Mouse (Mus musculus) c-Kit-positive CD71-positive TER-119-negative erythroid progenitor cells, embryonic 14.5 days (primary cell): Measurements from ENCODE around the gene Vegfd.

Experiments used
- DNase-seq: peaks from one replicate; pipeline ENCODE4 v3.0.0-alpha.2; 2013; ENCODE audit warnings: low read depth

The Vegfd gene

GRCm38 (mm10) chrX:164419955-164420354 lies 46.8 kb downstream of the Vegfd start:
- no peak for DNase-seq

- no peak for DNase-seq
These were observed 47.3 kb downstream of the Vegfd start for GRCm38 (mm10) chrX:164420518-164420917.

GRCm38 (mm10) chrX:164424821-164425220 lies 51.6 kb downstream of the Vegfd start:
- DNase-seq, result no peak

GRCm38 (mm10) chrX:164427295-164427694 lies 54.1 kb downstream of the Vegfd start:
- DNase-seq, result no peak

- no peak for DNase-seq
These were observed 55.0 kb downstream of the Vegfd start for GRCm38 (mm10) chrX:164428224-164428623.

GRCm38 (mm10) chrX:164430621-164431020 lies 57.4 kb downstream of the Vegfd start:
- DNase-seq, result no peak

GRCm38 (mm10) chrX:164431133-164431532 lies 58.0 kb downstream of the Vegfd start:
- DNase-seq, result no peak

- no peak for DNase-seq
These were observed 58.4 kb downstream of the Vegfd start for GRCm38 (mm10) chrX:164431541-164431940.

- no peak for DNase-seq
These were observed 59.5 kb downstream of the Vegfd start for GRCm38 (mm10) chrX:164432682-164433081.

- DNase-seq, result no peak
These were observed 63.5 kb downstream of the Vegfd start, which contains the start of gene Asb11 for GRCm38 (mm10) chrX:164436709-164437108. TSS of gene Asb11 (plus strand) at chrX:164436994.

- no peak for DNase-seq
These were observed 66.3 kb downstream of the Vegfd start for GRCm38 (mm10) chrX:164439462-164439861.

GRCm38 (mm10) chrX:164440140-164440539 lies 67.0 kb downstream of the Vegfd start:
- no peak for DNase-seq

GRCm38 (mm10) chrX:164440703-164441102 lies 67.5 kb downstream of the Vegfd start:
- DNase-seq, result no peak

GRCm38 (mm10) chrX:164441306-164441705 lies 68.1 kb downstream of the Vegfd start:
- DNase-seq, result no peak

- DNase-seq, result no peak
These were observed 72.4 kb downstream of the Vegfd start for GRCm38 (mm10) chrX:164445601-164446000.

- no peak for DNase-seq
These were observed 73.0 kb downstream of the Vegfd start for GRCm38 (mm10) chrX:164446106-164446551.

- DNase-seq, result no peak
These were observed 73.9 kb downstream of the Vegfd start for GRCm38 (mm10) chrX:164446835-164447681.

GRCm38 (mm10) chrX:164447682-164448071 lies 74.5 kb downstream of the Vegfd start:
- no peak for DNase-seq

GRCm38 (mm10) chrX:164449201-164449600 lies 76.0 kb downstream of the Vegfd start:
- DNase-seq, result peak; percentile 56
